Mouse (Mus musculus) neural tube, embryonic 13.5 days (tissue): ENCODE results near the gene Vstm4. TPM values are rescaled to one million over a fixed set of nuclear protein-coding genes. Genes with fewer than 3 reads are reported as not detected.

Experiments
- ATAC-seq: fragments of 200-750 bp; cut with Nextera tagmentation; 2 replicates; pipeline ENCODE4 v1.8.0; 2017; ENCODE audit warnings: low read depth, mild to moderate bottlenecking, moderate TSS enrichment, moderate library complexity
- H3K27ac ChIP-seq: fragments of 300-500 bp; sonication (generic); replicated peaks from 2 replicates; pipeline ENCODE4 v1.5.1; 2015; ENCODE audit warnings: moderate library complexity, mild to moderate bottlenecking, inconsistent platforms
- H3K27me3 ChIP-seq: fragments of 300-500 bp; sonication (generic); 2 replicates; pipeline ENCODE4 v1.6.1; 2015; ENCODE audit warnings: mild to moderate bottlenecking, inconsistent platforms
- H3K36me3 ChIP-seq: fragments of 300-500 bp; sonication (generic); 2 replicates; pipeline ENCODE4 v1.6.1; 2015; ENCODE audit warnings: mild to moderate bottlenecking, inconsistent platforms
- H3K4me1 ChIP-seq: fragments of 300-500 bp; sonication (generic); replicated peaks from 2 replicates; pipeline ENCODE4 v1.6.1; 2015; ENCODE audit warnings: inconsistent platforms
- H3K4me2 ChIP-seq: fragments of 300-500 bp; sonication (generic); 2 replicates; pipeline ENCODE4 v1.6.1; 2015; ENCODE audit warnings: inconsistent platforms, mild to moderate bottlenecking, moderate library complexity
- H3K4me3 ChIP-seq: fragments of 300-500 bp; sonication (generic); 2 replicates; pipeline ENCODE4 v1.5.1; 2015; ENCODE audit warnings: mild to moderate bottlenecking, inconsistent platforms
- H3K9ac ChIP-seq: fragments of 300-500 bp; sonication (generic); 2 replicates; pipeline ENCODE4 v1.6.1; 2015; ENCODE audit warnings: moderate library complexity, mild to moderate bottlenecking, inconsistent platforms
- H3K9me3 ChIP-seq: fragments of 300-500 bp; sonication (generic); 2 replicates; pipeline ENCODE4 v1.6.1; 2016; ENCODE audit warnings: inconsistent platforms
- WGBS: fragments of 180-500 bp; shearing (Covaris S2); methylation state at CpG from one replicate; pipeline ENCODE4 v1.1.7; 2015; 5-methylcytosine and 5-hydroxymethylcytosine counted together
- polyA plus RNA-seq: library from polyadenylated mRNA; unstranded; fragments of >200 nt; fragmentation: Nextera tagmentation; extraction: Ambion mirVana; gene quantifications from 2 replicates; pipeline ENCODE4 v1.2.1, GENCODE M21; 2015

Vstm4 gene
- 12.2 and 12.4 TPM in 2 replicates for polyA plus RNA-seq

GRCm38 (mm10) chr14:32856681-32857328, at the start of gene Vstm4:
Gene Vstm4 (plus strand): TSS chr14:32856756.
- Histone ChIP-seq H3K27me3 (peaks cover 23% of the 10 kb centered on the region), H3K27ac (0 out of 2 replicates have a peak within 1 kb of the TSS, but pooled peaks have one; percentile 14), H3K9me3 (no peaks in the 10 kb centered on the region), H3K4me1 (peaks cover 25% of the 10 kb centered on the region), H3K4me3 (peak within 1 kb of the TSS; percentile 49), H3K9ac (peak within 1 kb of the TSS; percentile 75), H3K36me3 (no peaks in the 10 kb centered on the region), H3K4me2 (peak within 1 kb of the TSS; percentile 79)
- peak; percentile 81 for ATAC-seq
- under 1% methylated on average over 62 of the region's 68 CpGs for WGBS

- no peak overlapping the region for H3K9ac ChIP-seq
- H3K36me3 ChIP-seq, result no peaks in the 10 kb centered on the region
- no peak overlapping the region for H3K27ac ChIP-seq
- H3K4me1 ChIP-seq, result no peaks in the 10 kb centered on the region
- no peaks in the 10 kb centered on the region for H3K9me3 ChIP-seq
- H3K27me3 ChIP-seq, result no peaks in the 10 kb centered on the region
- no peak for ATAC-seq
- no peak overlapping the region for H3K4me2 ChIP-seq
- no peak overlapping the region for H3K4me3 ChIP-seq
Measured at GRCm38 (mm10) chr14:32810111-32810510, 46.4 kb upstream of the Vstm4 start.

DNA sequence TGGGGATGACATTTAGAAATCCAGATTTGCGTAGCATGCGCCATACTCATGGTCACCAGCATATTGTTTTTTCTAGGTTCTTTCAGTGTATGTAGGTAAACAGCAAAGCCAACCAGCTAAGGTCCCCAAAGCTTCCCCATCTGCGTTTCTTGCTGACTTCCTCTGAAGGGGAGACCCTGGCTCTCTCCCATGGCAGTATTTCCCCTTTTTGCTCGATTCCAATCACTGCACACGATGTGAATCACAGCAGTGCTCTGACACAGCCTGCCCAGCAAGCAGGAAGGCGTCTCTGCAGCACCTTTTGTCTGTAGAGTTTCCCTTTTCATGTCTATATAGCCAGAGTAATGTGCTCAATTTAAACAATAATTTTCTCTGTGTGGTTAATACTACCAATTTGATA, 44.1 kb upstream of the Vstm4 start:
- no peak for ATAC-seq
- Histone ChIP-seq H3K4me1 (0 out of 2 replicates have a peak, but pooled peaks cover 4% of the 10 kb centered on the region), H3K9ac (no peak overlapping the region), H3K36me3 (no peaks in the 10 kb centered on the region), H3K9me3 (no peaks in the 10 kb centered on the region), H3K4me2 (no peak overlapping the region), H3K4me3 (no peak overlapping the region), H3K27me3 (no peaks in the 10 kb centered on the region), H3K27ac (no peak overlapping the region)
- WGBS, result 70% methylated on average over 6 of the region's 6 CpGs

DNA sequence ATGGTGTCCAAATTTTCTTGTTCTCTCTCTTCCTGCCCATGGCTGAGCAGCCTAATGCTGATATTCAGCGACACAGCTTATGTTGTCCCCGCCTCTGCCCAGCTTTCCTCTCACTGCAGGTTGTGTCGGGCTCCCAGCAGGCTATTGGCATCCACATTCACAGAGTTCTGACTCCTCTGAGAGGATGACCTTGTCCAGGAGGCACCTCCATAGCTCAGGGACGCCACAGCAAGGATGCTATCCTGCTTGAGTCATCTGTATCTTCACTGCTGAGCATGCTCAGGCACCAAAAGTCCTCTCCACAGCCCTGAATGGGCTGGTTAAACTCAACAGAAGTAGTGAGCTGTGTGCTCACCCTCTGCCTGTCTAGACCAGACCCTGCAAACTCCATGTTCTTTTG, 41.6 kb upstream of the Vstm4 start:
- ATAC-seq, result no peak
- no peak overlapping the region for H3K4me3 ChIP-seq
- WGBS, result 70% methylated on average over 4 of the region's 4 CpGs
- peaks cover 18% of the 10 kb centered on the region for H3K4me1 ChIP-seq
- no peak overlapping the region for H3K4me2 ChIP-seq
- no peaks in the 10 kb centered on the region for H3K9me3 ChIP-seq
- no peaks in the 10 kb centered on the region for H3K27me3 ChIP-seq
- no peaks in the 10 kb centered on the region for H3K36me3 ChIP-seq
- no peak overlapping the region for H3K27ac ChIP-seq
- H3K9ac ChIP-seq, result no peak overlapping the region

- Histone ChIP-seq H3K27ac (no peak overlapping the region), H3K27me3 (no peaks in the 10 kb centered on the region), H3K4me1 (peaks cover 18% of the 10 kb centered on the region), H3K36me3 (no peaks in the 10 kb centered on the region), H3K4me2 (no peak overlapping the region), H3K4me3 (no peak overlapping the region), H3K9ac (no peak overlapping the region), H3K9me3 (no peaks in the 10 kb centered on the region)
- 83% methylated on average over 4 of the region's 4 CpGs for WGBS
- no peak for ATAC-seq
Measured at GRCm38 (mm10) chr14:32816533-32816932, 40.0 kb upstream of the Vstm4 start.

DNA sequence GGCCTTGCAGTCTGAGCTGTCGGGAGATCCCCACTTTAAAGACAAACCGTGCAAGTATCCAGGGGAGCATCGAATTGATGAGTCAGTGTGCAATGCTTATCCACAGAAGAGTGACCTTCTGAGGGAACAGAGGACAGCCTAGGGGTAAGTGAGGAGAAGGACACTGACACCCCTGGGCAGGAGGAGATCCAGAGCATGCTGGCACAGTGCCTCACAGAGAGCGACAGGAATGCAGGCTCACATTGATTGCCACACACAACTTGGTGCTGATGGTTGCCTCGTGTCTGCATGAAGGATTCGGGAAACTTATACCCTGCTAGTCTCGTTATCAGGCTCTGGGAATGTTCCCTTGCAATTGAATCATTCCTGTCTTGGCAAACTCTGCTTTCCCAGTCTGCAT, 39.3 kb upstream of the Vstm4 start:
- H3K9me3 ChIP-seq, result no peaks in the 10 kb centered on the region
- no peak overlapping the region for H3K27ac ChIP-seq
- WGBS, result 77% methylated on average over 7 of the region's 7 CpGs
- H3K9ac ChIP-seq, result no peak overlapping the region
- no peaks in the 10 kb centered on the region for H3K36me3 ChIP-seq
- no peak overlapping the region for H3K4me3 ChIP-seq
- peaks cover 18% of the 10 kb centered on the region for H3K4me1 ChIP-seq
- no peak for ATAC-seq
- H3K4me2 ChIP-seq, result no peak overlapping the region
- no peaks in the 10 kb centered on the region for H3K27me3 ChIP-seq

DNA sequence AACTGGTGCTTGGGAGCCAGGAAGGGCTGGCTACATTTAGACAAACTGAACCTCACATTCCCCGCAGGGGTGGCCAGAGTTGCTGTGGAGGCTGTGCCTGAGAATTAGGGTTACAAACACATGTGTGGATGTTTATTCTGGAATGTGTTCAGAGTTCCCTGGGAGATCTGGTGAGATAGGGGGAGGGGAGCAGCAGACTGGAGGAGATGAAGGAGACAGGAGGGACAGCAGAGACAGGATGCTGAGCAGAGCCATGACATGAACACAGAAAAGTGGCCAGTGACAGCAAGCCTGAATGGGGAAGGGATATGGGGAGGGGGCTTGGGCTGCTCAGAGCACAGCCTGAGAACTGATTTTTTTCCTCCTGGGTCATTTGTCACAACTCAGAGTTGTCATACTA, 37.3 kb upstream of the Vstm4 start:
- Histone ChIP-seq H3K4me2 (no peak overlapping the region), H3K9me3 (no peaks in the 10 kb centered on the region), H3K36me3 (no peaks in the 10 kb centered on the region), H3K4me3 (no peak overlapping the region), H3K9ac (no peak overlapping the region), H3K27me3 (no peaks in the 10 kb centered on the region), H3K4me1 (peaks cover 21% of the 10 kb centered on the region), H3K27ac (no peak overlapping the region)
- no peak for ATAC-seq
- WGBS, result 70% methylated on average over 1 of the region's 1 CpGs

DNA sequence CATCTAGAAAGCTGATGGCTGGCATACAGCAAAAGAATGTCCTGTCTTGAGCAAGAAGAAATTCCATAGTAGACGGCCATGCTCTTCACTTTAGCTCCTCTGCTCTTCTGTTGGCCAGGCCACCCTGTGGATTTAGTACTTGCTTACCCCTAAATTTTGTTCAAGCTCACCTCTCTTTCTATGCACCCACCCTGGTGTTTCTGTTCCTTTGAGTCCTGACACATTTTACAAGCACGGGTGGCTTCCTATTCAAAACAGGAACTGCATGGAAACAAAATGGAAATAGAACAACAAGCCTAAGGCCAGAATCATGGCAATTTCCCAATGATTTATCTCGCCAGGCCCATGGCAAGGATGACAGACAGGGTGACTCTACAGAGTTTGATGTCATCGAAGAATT, 33.7 kb upstream of the Vstm4 start:
- H3K9me3 ChIP-seq, result no peaks in the 10 kb centered on the region
- no peak overlapping the region for H3K27ac ChIP-seq
- 88% methylated on average over 4 of the region's 4 CpGs for WGBS
- ATAC-seq, result no peak
- no peaks in the 10 kb centered on the region for H3K36me3 ChIP-seq
- H3K4me2 ChIP-seq, result no peak overlapping the region
- H3K9ac ChIP-seq, result no peak overlapping the region
- peaks cover 31% of the 10 kb centered on the region for H3K4me1 ChIP-seq
- H3K4me3 ChIP-seq, result no peak overlapping the region
- H3K27me3 ChIP-seq, result no peaks in the 10 kb centered on the region

DNA sequence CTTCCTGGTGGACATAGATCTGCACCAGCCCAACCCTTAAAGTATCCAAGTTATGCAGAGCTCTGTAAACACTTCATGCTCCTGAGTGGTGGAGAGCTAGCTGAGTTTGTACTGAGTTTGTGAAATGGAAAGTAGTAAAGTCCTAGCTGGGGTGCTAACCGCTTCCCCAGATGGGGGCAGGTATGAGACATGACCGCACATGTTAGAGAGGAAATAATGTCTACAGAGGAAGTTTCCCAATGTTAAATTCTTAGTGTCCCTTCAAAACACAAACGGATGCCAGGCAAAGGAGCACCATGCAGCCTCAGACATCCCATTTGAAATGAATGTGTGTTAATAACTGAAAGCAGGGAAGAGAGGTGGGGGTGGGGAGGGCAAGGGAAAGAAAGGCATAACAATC, 32.7 kb upstream of the Vstm4 start:
- Histone ChIP-seq H3K9me3 (no peaks in the 10 kb centered on the region), H3K4me2 (no peak overlapping the region), H3K27me3 (no peaks in the 10 kb centered on the region), H3K9ac (no peak overlapping the region), H3K36me3 (no peaks in the 10 kb centered on the region), H3K4me1 (peaks cover 24% of the 10 kb centered on the region), H3K4me3 (no peak overlapping the region), H3K27ac (no peak overlapping the region)
- WGBS, result 87% methylated on average over 3 of the region's 3 CpGs
- ATAC-seq, result no peak

GRCm38 (mm10) chr14:32824267-32825150, 32.0 kb upstream of the Vstm4 start:
- Histone ChIP-seq H3K27me3 (no peaks in the 10 kb centered on the region), H3K4me1 (peaks cover 20% of the 10 kb centered on the region), H3K4me3 (no peak overlapping the region), H3K36me3 (no peaks in the 10 kb centered on the region), H3K4me2 (no peak overlapping the region), H3K9me3 (no peaks in the 10 kb centered on the region), H3K9ac (no peak overlapping the region), H3K27ac (no peak overlapping the region)
- ATAC-seq, result no peak
- 49% methylated on average over 14 of the region's 14 CpGs for WGBS

DNA sequence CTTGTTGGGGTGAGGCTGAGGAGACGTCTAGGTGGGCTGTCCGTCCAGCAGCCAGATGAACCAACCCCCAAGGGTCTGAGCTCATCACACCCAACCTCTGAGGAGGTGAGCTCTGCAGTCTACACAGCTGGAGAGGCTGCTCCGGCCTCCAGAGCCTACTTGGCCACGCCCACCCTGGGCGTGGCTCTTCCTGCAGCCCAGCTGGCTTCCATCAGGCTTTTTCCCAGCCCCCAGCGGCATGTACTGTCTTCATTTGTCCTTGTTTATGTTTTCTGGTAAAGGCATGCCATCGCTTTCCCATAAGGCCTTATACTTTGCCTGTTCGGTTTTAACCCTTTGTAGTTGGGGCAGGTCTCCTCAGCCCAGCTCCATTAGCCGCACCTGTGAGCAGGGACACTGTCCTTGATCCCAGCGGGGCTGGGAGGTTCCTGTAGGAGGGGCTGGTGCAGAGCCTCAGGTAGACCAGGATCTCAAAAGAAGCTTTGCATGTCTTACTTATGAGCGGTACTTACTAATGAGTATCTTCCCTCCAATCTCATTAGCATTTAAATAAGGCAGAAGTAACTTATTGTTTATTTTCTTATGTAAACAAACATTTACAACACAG, 31.0 kb upstream of the Vstm4 start:
- Histone ChIP-seq H3K9ac (no peak overlapping the region), H3K36me3 (no peaks in the 10 kb centered on the region), H3K27ac (no peak overlapping the region), H3K27me3 (no peaks in the 10 kb centered on the region), H3K4me3 (no peak overlapping the region), H3K9me3 (peaks cover 5% of the 10 kb centered on the region; the same call in 1 of the 2 replicates), H3K4me1 (peaks cover 20% of the 10 kb centered on the region), H3K4me2 (peak overlapping the region; percentile 31; the same call in 1 of the 2 replicates)
- peak; percentile 60; the same call in 1 of the 2 replicates for ATAC-seq
- 7% methylated on average over 11 of the region's 11 CpGs for WGBS

DNA sequence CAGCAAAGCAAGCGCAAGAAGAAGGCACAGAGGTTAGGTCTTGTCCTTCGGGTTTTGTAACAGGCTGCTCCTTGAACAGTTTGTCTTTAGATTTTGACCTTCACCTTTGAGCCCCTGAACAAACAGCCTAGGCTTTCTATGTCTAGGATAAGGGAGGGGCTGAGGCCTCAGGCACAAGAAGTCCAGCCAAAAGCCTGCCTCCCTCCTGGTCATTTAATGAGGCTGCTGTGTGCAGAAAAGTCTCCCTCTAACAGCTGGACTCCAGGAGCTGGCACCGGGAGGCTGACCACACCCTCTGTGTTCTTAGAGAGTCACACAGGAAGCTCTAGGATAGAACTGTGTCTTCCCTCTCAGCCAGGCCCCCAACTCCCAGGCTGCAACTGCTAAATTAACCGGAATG, 29.4 kb upstream of the Vstm4 start:
- WGBS, result 69% methylated on average over 4 of the region's 4 CpGs
- H3K4me3 ChIP-seq, result no peak overlapping the region
- H3K36me3 ChIP-seq, result no peaks in the 10 kb centered on the region
- no peaks in the 10 kb centered on the region for H3K27me3 ChIP-seq
- peaks cover 20% of the 10 kb centered on the region for H3K4me1 ChIP-seq
- no peak overlapping the region for H3K27ac ChIP-seq
- H3K4me2 ChIP-seq, result no peak overlapping the region
- no peak overlapping the region for H3K9ac ChIP-seq
- ATAC-seq, result no peak
- peaks cover 6% of the 10 kb centered on the region; the same call in 1 of the 2 replicates for H3K9me3 ChIP-seq
